Mouse (Mus musculus) thymus, postnatal 0 days (tissue): ENCODE measurements around the gene Dffa. TPM values are rescaled to one million over a fixed set of nuclear protein-coding genes. Genes with fewer than 3 reads are reported as not detected.

Source experiments
- polyA plus RNA-seq: library from polyadenylated mRNA; unstranded; fragments of >200 nt; fragmentation: Nextera tagmentation; extraction: Ambion mirVana; gene quantifications from 2 replicates; pipeline ENCODE4 v1.2.1, GENCODE M21; 2015

Dffa gene
- polyA plus RNA-seq, 1 experiment from 2014 or later = 34.6 TPM

Other genes with a start within 250 kb of the Dffa start
- 42.1 and 42.3 TPM in 2 replicates for gene Pex14, start 4.3 kb upstream of the Dffa start, polyA plus RNA-seq
- gene Cort, start 22.6 kb downstream of the Dffa start, polyA plus RNA-seq = 0.19 TPM in 1 of 2 replicates, not detected in the other
- gene Cenps, start 33.5 kb downstream of the Dffa start, polyA plus RNA-seq = 49.1 and 51.2 TPM in 2 replicates
- gene Pgd, start 62.6 kb downstream of the Dffa start, polyA plus RNA-seq = 77.6 and 89.0 TPM in 2 replicates
- gene Kif1b, start 203.5 kb downstream of the Dffa start, polyA plus RNA-seq = 9.8 and 10.5 TPM in 2 replicates